ENCODE assay signal across 14 mouse cellular contexts in genomic region chr12:34916995-34917394, GRCm38 (mm10). TPM values are rescaled to one million over a fixed set of nuclear protein-coding genes. Genes with fewer than 3 reads are reported as not detected.
DNase-seq lines count a peak whose midpoint lies in the region; ATAC-seq and TF ChIP-seq lines count a peak whose summit lies in the region.
"Had no signal": no experiment of that assay in that cellular context is flagged by ENCODE, and none has a peak within 500 bp of the region (broad histone marks: within the 10 kb centered on the region; RNA-seq: fewer than 3 reads in every experiment).

TSS of gene Hdac9 (minus strand) at chr12:34917095.

- no peak for DNase-seq in forebrain, embryonic 11.5 days (ENCODE audit: low spot score)
- no peak for DNase-seq in midbrain, postnatal 0 days (ENCODE audit: low spot score)
- DNase-seq in layer of hippocampus, postnatal 10 days (ENCODE audit: low spot score in 2 of 2) = no peak
- DNase-seq in thymus, postnatal 36 days = no peak
- no peak for DNase-seq in retina, embryonic 14.5 days (ENCODE audit: low spot score)
- DNase-seq: adrenal gland, postnatal 10 days; cerebellum, postnatal 10 days; retina, postnatal 1 day had no signal

- H3K27me3 ChIP-seq in forebrain, embryonic 12.5 days = no peaks in the 10 kb centered on the region
- H3K27me3 ChIP-seq in forebrain, embryonic 11.5 days (ENCODE audit: control insufficient read depth, insufficient read depth, low read length) = no peaks in the 10 kb centered on the region
- no peaks in the 10 kb centered on the region for H3K27me3 ChIP-seq in midbrain, embryonic 12.5 days
- H3K27me3 ChIP-seq in midbrain, postnatal 0 days (ENCODE audit: insufficient read depth, low read length) = no peaks in the 10 kb centered on the region
- no peaks in the 10 kb centered on the region for H3K27me3 ChIP-seq in neural tube, embryonic 15.5 days (replicated peaks)
- H3K27me3 ChIP-seq: stomach, embryonic 15.5 days had no signal

- 37% methylated on average over 1 of the region's 1 CpGs for WGBS in forebrain, embryonic 12.5 days
- WGBS in forebrain, embryonic 11.5 days = 62% methylated on average over 1 of the region's 1 CpGs
- WGBS in midbrain, embryonic 12.5 days = 13% methylated on average over 1 of the region's 1 CpGs
- WGBS in midbrain, postnatal 0 days = 21% methylated on average over 1 of the region's 1 CpGs
- 26% methylated on average over 1 of the region's 1 CpGs for WGBS in neural tube, embryonic 15.5 days

- no peak for TF ChIP-seq CTCF in midbrain, postnatal 0 days (IDR thresholded peaks at IDR 0.05)

- peaks cover 5% of the 10 kb centered on the region; the same call in 1 of the 2 replicates for H3K4me1 ChIP-seq in forebrain, embryonic 12.5 days
- H3K4me1 ChIP-seq in forebrain, embryonic 11.5 days (replicated peaks; ENCODE audit: control insufficient read depth, insufficient read depth, low read length) = no peaks in the 10 kb centered on the region
- no peaks in the 10 kb centered on the region for H3K4me1 ChIP-seq in midbrain, embryonic 12.5 days
- H3K4me1 ChIP-seq in midbrain, postnatal 0 days (ENCODE audit: insufficient read depth, low read length) = no peaks in the 10 kb centered on the region
- H3K4me1 ChIP-seq in neural tube, embryonic 15.5 days = no peaks in the 10 kb centered on the region
- H3K4me1 ChIP-seq: stomach, embryonic 15.5 days had no signal

- no peak within 1 kb of the TSS for H3K9ac ChIP-seq in forebrain, embryonic 12.5 days
- no peak within 1 kb of the TSS for H3K9ac ChIP-seq in forebrain, embryonic 11.5 days (ENCODE audit: low read length)
- no peak within 1 kb of the TSS for H3K9ac ChIP-seq in midbrain, embryonic 12.5 days (replicated peaks)
- H3K9ac ChIP-seq in midbrain, postnatal 0 days (replicated peaks; ENCODE audit: low read length, poor library complexity, severe bottlenecking) = no peak within 1 kb of the TSS
- no peak within 1 kb of the TSS for H3K9ac ChIP-seq in neural tube, embryonic 15.5 days (replicated peaks)
- H3K9ac ChIP-seq: stomach, embryonic 15.5 days had no signal

- no peaks in the 10 kb centered on the region for H3K9me3 ChIP-seq in forebrain, embryonic 12.5 days
- no peaks in the 10 kb centered on the region for H3K9me3 ChIP-seq in forebrain, embryonic 11.5 days (ENCODE audit: control insufficient read depth, low read length)
- no peaks in the 10 kb centered on the region for H3K9me3 ChIP-seq in midbrain, embryonic 12.5 days
- no peaks in the 10 kb centered on the region for H3K9me3 ChIP-seq in midbrain, postnatal 0 days (ENCODE audit: low read length)
- H3K9me3 ChIP-seq in neural tube, embryonic 15.5 days (replicated peaks) = no peaks in the 10 kb centered on the region
- H3K9me3 ChIP-seq: stomach, embryonic 15.5 days had no signal

- H3K36me3 ChIP-seq in forebrain, embryonic 12.5 days (replicated peaks) = no peaks in the 10 kb centered on the region
- H3K36me3 ChIP-seq in forebrain, embryonic 11.5 days (ENCODE audit: control insufficient read depth, insufficient read depth, low read length) = no peaks in the 10 kb centered on the region
- H3K36me3 ChIP-seq in midbrain, embryonic 12.5 days = no peaks in the 10 kb centered on the region
- no peaks in the 10 kb centered on the region for H3K36me3 ChIP-seq in midbrain, postnatal 0 days (ENCODE audit: insufficient read depth, low read length)
- no peaks in the 10 kb centered on the region for H3K36me3 ChIP-seq in neural tube, embryonic 15.5 days
- H3K36me3 ChIP-seq: stomach, embryonic 15.5 days had no signal

- H3K4me2 ChIP-seq in forebrain, embryonic 12.5 days = no peak within 1 kb of the TSS
- H3K4me2 ChIP-seq in forebrain, embryonic 11.5 days (ENCODE audit: low read depth, low read length, severe bottlenecking) = no peak within 1 kb of the TSS
- no peak within 1 kb of the TSS for H3K4me2 ChIP-seq in midbrain, embryonic 12.5 days (replicated peaks)
- no peak within 1 kb of the TSS for H3K4me2 ChIP-seq in midbrain, postnatal 0 days (ENCODE audit: low read depth, low read length, poor library complexity, severe bottlenecking)
- no peak within 1 kb of the TSS for H3K4me2 ChIP-seq in neural tube, embryonic 15.5 days
- H3K4me2 ChIP-seq: liver, embryonic 11.5 days; stomach, embryonic 15.5 days had no signal

- no peak within 1 kb of the TSS for H3K27ac ChIP-seq in forebrain, embryonic 12.5 days
- H3K27ac ChIP-seq in forebrain, embryonic 11.5 days (ENCODE audit: low read depth, low read length) = no peak within 1 kb of the TSS
- no peak within 1 kb of the TSS for H3K27ac ChIP-seq in midbrain, embryonic 12.5 days (replicated peaks)
- no peak within 1 kb of the TSS for H3K27ac ChIP-seq in midbrain, postnatal 0 days (ENCODE audit: low read depth, low read length)
- H3K27ac ChIP-seq in neural tube, embryonic 15.5 days (replicated peaks) = no peak within 1 kb of the TSS
- H3K27ac ChIP-seq: stomach, embryonic 15.5 days had no signal

- H3K4me3 ChIP-seq in forebrain, embryonic 12.5 days (replicated peaks) = no peak within 1 kb of the TSS
- no peak within 1 kb of the TSS for H3K4me3 ChIP-seq in forebrain, embryonic 11.5 days (ENCODE audit: low read depth, low read length)
- H3K4me3 ChIP-seq in midbrain, embryonic 12.5 days = no peak within 1 kb of the TSS
- no peak within 1 kb of the TSS for H3K4me3 ChIP-seq in midbrain, postnatal 0 days (ENCODE audit: low read depth, low read length)
- no peak within 1 kb of the TSS for H3K4me3 ChIP-seq in neural tube, embryonic 15.5 days (replicated peaks)
- H3K4me3 ChIP-seq: stomach, embryonic 15.5 days had no signal

- no peak for ATAC-seq in forebrain, embryonic 12.5 days (ENCODE audit: low FRiP score)
- ATAC-seq in forebrain, embryonic 11.5 days (replicated peaks; ENCODE audit: low FRiP score) = no peak
- no peak for ATAC-seq in midbrain, embryonic 12.5 days (ENCODE audit: low FRiP score, low read depth)
- no peak for ATAC-seq in midbrain, postnatal 0 days (ENCODE audit: low FRiP score)
- ATAC-seq in neural tube, embryonic 15.5 days (ENCODE audit: low FRiP score) = no peak
- ATAC-seq: inflammation-experienced regulatory T-cells, adult 6 months had no signal

RNA-seq across cellular contexts. Expression of gene Hdac9, which starts in this region (rescaled TPM):
- polyA plus RNA-seq in forebrain, embryonic 12.5 days (2016; fragmentation: Nextera tagmentation; extraction: Ambion mirVana) = 9.3 and 11.5 TPM in 2 replicates
- polyA plus RNA-seq in forebrain, embryonic 11.5 days (2014; fragmentation: Nextera tagmentation; extraction: Ambion mirVana) = 8.7 and 9.6 TPM in 2 replicates
- 13.1 and 14.4 TPM in 2 replicates for polyA plus RNA-seq in midbrain, embryonic 12.5 days (2016; fragmentation: Nextera tagmentation; extraction: Ambion mirVana)
- total RNA-seq in midbrain, postnatal 0 days (2014; rRNA removed) = 15.6 and 18.1 TPM in 2 replicates
- polyA plus RNA-seq in midbrain, postnatal 0 days (2015; fragmentation: Nextera tagmentation; extraction: Ambion mirVana) = 8.6 and 9.9 TPM in 2 replicates
- total RNA-seq in layer of hippocampus, postnatal 10 days (2021) = 10 to 100 TPM; 53.9 to 60.0 TPM
- 9.9 and 11.4 TPM in 2 replicates for polyA plus RNA-seq in neural tube, embryonic 15.5 days (2015; fragmentation: Nextera tagmentation; extraction: Ambion mirVana)
